Mouse (Mus musculus): Measurements from ENCODE around the gene Irf3. TPM values are rescaled to one million over a fixed set of nuclear protein-coding genes. Genes with fewer than 3 reads are reported as not detected.

Irf3 gene
- total RNA-seq, 1 experiment from 2014 or later: 129 TPM

Other genes with a start within 250 kb of the Irf3 start
- 40.0 and 44.7 TPM in 2 replicates for gene Vrk3, start 249.2 kb upstream of the Irf3 start, total RNA-seq (2017)
- 2.0 and 3.0 TPM in 2 replicates for gene Zfp473, start 246.6 kb upstream of the Irf3 start, total RNA-seq (2017)
- 130 and 136 TPM in 2 replicates for gene Nup62, start 181.6 kb upstream of the Irf3 start, total RNA-seq (2017)
- gene Il4i1, start 181.3 kb upstream of the Irf3 start, total RNA-seq (2017): 0.55 and 0.73 TPM in 2 replicates
- 2.1 and 2.7 TPM in 2 replicates for gene Atf5, start 181.0 kb upstream of the Irf3 start, total RNA-seq (2017)
- gene Akt1s1, start 148.7 kb upstream of the Irf3 start, total RNA-seq (2017): 19.7 and 29.0 TPM in 2 replicates
- 21.0 and 32.4 TPM in 2 replicates for gene Tbc1d17, start 148.6 kb upstream of the Irf3 start, total RNA-seq (2017)
- 16.6 and 26.5 TPM in 2 replicates for gene Pnkp, start 140.5 kb upstream of the Irf3 start, total RNA-seq (2017)
- 31.7 and 39.4 TPM in 2 replicates for gene Ptov1, start 127.9 kb upstream of the Irf3 start, total RNA-seq (2017)
- gene Med25, start 104.9 kb upstream of the Irf3 start, total RNA-seq (2017): 12.3 and 13.3 TPM in 2 replicates
- 14.7 and 28.1 TPM in 2 replicates for gene Fuz, start 101.6 kb upstream of the Irf3 start, total RNA-seq (2017)
- 22.4 and 31.1 TPM in 2 replicates for gene Ap2a1, start 68.2 kb upstream of the Irf3 start, total RNA-seq (2017)
- not detected in 2 replicates for gene Tsks, start 54.4 kb upstream of the Irf3 start, total RNA-seq (2017)
- 0.23 and 1.2 TPM in 2 replicates for gene Cpt1c, start 22.8 kb upstream of the Irf3 start, total RNA-seq (2017)
- 143 and 170 TPM in 2 replicates for gene Prmt1, start 11.1 kb upstream of the Irf3 start, total RNA-seq (2017)
- 29.5 and 33.8 TPM in 2 replicates for gene Bcl2l12, start 1.1 kb downstream of the Irf3 start, total RNA-seq (2017)
- gene Scaf1, start 18.7 kb downstream of the Irf3 start, total RNA-seq (2017): 9.6 and 17.0 TPM in 2 replicates
- gene Rras, start 20.3 kb downstream of the Irf3 start, total RNA-seq (2017): 1.1 TPM in 1 of 2 replicates, not detected in the other
- gene Prr12, start 55.2 kb downstream of the Irf3 start, total RNA-seq (2017): 2.2 and 7.5 TPM in 2 replicates
- 66.0 and 71.2 TPM in 2 replicates for gene Nosip, start 64.8 kb downstream of the Irf3 start, total RNA-seq (2017)
- 3.4 and 3.8 TPM in 2 replicates for gene Prrg2, start 65.0 kb downstream of the Irf3 start, total RNA-seq (2017)
- gene Rcn3, start 94.6 kb downstream of the Irf3 start, total RNA-seq (2017): 23.2 and 37.1 TPM in 2 replicates
- 4.0 and 4.7 TPM in 2 replicates for gene Fcgrt, start 106.2 kb downstream of the Irf3 start, total RNA-seq (2017)
- 1,473 and 1,910 TPM in 2 replicates for gene Rps11, start 126.8 kb downstream of the Irf3 start, total RNA-seq (2017)
- gene Rpl13a, start 131.1 kb downstream of the Irf3 start, total RNA-seq (2017): 3,242 and 3,932 TPM in 2 replicates
- gene Gm45713, start 138.6 kb downstream of the Irf3 start, total RNA-seq (2017): not detected in 2 replicates
- 5.8 and 13.0 TPM in 2 replicates for gene Flt3l, start 138.8 kb downstream of the Irf3 start, total RNA-seq (2017)
- gene Pih1d1, start 156.7 kb downstream of the Irf3 start, total RNA-seq (2017): 35.2 and 59.8 TPM in 2 replicates
- gene Aldh16a1, start 156.9 kb downstream of the Irf3 start, total RNA-seq (2017): 32.2 and 37.9 TPM in 2 replicates
- not detected in 2 replicates for gene Slc17a7, start 166.3 kb downstream of the Irf3 start, total RNA-seq (2017)
- gene Gfy, start 181.9 kb downstream of the Irf3 start, total RNA-seq (2017): not detected in 2 replicates
- not detected in 2 replicates for gene Pth2, start 183.3 kb downstream of the Irf3 start, total RNA-seq (2017)
- gene Ccdc155, start 207.2 kb downstream of the Irf3 start, total RNA-seq (2017): 0.18 and 2.0 TPM in 2 replicates
- gene Dkkl1, start 214.5 kb downstream of the Irf3 start, total RNA-seq (2017): 6.7 and 17.4 TPM in 2 replicates
- 0.55 and 0.87 TPM in 2 replicates for gene Tead2, start 218.1 kb downstream of the Irf3 start, total RNA-seq (2017)
- 28.9 and 41.4 TPM in 2 replicates for gene Cd37, start 241.5 kb downstream of the Irf3 start, total RNA-seq (2017)
- not detected in 2 replicates for gene Slc6a16, start 243.4 kb downstream of the Irf3 start, total RNA-seq (2017)